Mouse (Mus musculus) midbrain, embryonic 12.5 days (tissue): Measurements from ENCODE around the gene Vdr. TPM values are rescaled to one million over a fixed set of nuclear protein-coding genes. Genes with fewer than 3 reads are reported as not detected.
A peak's percentile ranks its signal among the peaks of the same experiment; 100 is the strongest.

Source experiments
- ATAC-seq: fragments of 200-750 bp; cut with Nextera tagmentation; 2 replicates; pipeline ENCODE4 v1.8.0; 2017; ENCODE audit warnings: low read depth, moderate TSS enrichment, moderate library complexity; ENCODE audit not compliant: low FRiP score
- H3K27ac ChIP-seq: fragments of 300-500 bp; sonication (generic); replicated peaks from 2 replicates; pipeline ENCODE4 v1.5.1; 2016; ENCODE audit warnings: mild to moderate bottlenecking
- H3K27me3 ChIP-seq: fragments of 300-500 bp; sonication (generic); 2 replicates; pipeline ENCODE4 v1.6.1; 2016; ENCODE audit warnings: mild to moderate bottlenecking
- H3K36me3 ChIP-seq: fragments of 300-500 bp; sonication (generic); 2 replicates; pipeline ENCODE4 v1.6.1; 2016
- H3K4me1 ChIP-seq: fragments of 300-500 bp; sonication (generic); 2 replicates; pipeline ENCODE4 v1.6.1; 2016
- H3K4me2 ChIP-seq: fragments of 300-500 bp; sonication (generic); replicated peaks from 2 replicates; pipeline ENCODE4 v1.6.1; 2016; ENCODE audit warnings: mild to moderate bottlenecking, moderate library complexity
- H3K4me3 ChIP-seq: fragments of 300-500 bp; sonication (generic); 2 replicates; pipeline ENCODE4 v1.5.1; 2016; ENCODE audit warnings: mild to moderate bottlenecking
- H3K9ac ChIP-seq: fragments of 300-500 bp; sonication (generic); replicated peaks from 2 replicates; pipeline ENCODE4 v1.6.1; 2016; ENCODE audit warnings: mild to moderate bottlenecking, moderate library complexity
- H3K9me3 ChIP-seq: fragments of 300-500 bp; sonication (generic); 2 replicates; pipeline ENCODE4 v1.6.1; 2016; ENCODE audit warnings: mild to moderate bottlenecking
- WGBS: fragments of 180-500 bp; shearing (Covaris S2); methylation state at CpG from one replicate; pipeline ENCODE4 v1.1.7; 2016; 5-methylcytosine and 5-hydroxymethylcytosine counted together
- polyA plus RNA-seq: library from polyadenylated mRNA; unstranded; fragments of >200 nt; fragmentation: Nextera tagmentation; extraction: Ambion mirVana; gene quantifications from 2 replicates; pipeline ENCODE4 v1.2.1, GENCODE M21; 2016

The Vdr gene
- polyA plus RNA-seq, 1 experiment from 2014 or later: 0.24 TPM

DNA sequence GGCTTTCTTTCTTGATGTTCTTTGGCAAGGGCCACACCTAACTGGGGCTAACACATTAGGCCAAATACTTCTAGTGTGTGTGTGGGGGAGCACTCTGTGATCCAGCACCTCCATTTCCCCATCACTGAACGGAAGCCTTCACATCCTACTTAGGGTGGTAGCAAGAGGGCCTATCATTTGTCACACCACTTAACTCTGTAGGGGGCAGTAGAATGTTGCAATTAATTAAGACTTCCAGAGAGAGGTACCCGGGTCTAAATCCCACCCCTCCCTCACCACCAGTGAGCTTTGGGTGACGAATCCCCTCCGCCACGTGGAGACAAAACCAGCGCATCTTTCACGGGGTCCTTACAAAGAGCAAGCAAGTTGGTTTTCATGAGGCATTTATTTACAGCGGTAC lies 56.4 kb downstream of the Vdr start:
- Histone ChIP-seq H3K9ac (no peak overlapping the region), H3K27ac (no peak overlapping the region), H3K36me3 (no peaks in the 10 kb centered on the region), H3K4me3 (no peak overlapping the region), H3K27me3 (no peaks in the 10 kb centered on the region), H3K9me3 (no peaks in the 10 kb centered on the region), H3K4me1 (no peaks in the 10 kb centered on the region), H3K4me2 (no peak overlapping the region)
- ATAC-seq: no peak
- WGBS: 53% methylated on average over 8 of the region's 8 CpGs

DNA sequence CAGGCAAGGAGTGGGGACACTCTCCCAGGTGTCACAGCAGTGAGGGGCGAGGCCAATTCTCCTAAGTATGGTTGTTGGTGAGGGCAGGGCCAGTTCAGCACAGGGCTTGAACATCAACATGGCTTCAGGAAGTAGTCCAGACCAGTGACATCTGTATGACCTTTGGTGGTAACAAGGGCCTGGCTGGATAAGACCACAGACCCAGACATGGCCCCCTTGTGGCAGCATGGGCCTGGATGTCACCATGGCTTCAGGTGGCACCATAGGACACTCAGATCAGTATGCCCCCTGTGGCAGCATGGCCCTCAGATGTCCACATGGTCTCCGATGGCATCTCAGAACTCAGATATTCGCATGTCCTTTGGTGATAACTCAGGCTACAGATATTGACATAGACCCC lies 58.1 kb downstream of the Vdr start:
- Histone ChIP-seq H3K9ac (no peak overlapping the region), H3K36me3 (no peaks in the 10 kb centered on the region), H3K27me3 (no peaks in the 10 kb centered on the region; the same call in 1 of the 2 replicates), H3K4me3 (no peak overlapping the region), H3K27ac (no peak overlapping the region), H3K4me2 (no peak overlapping the region), H3K4me1 (no peaks in the 10 kb centered on the region), H3K9me3 (no peaks in the 10 kb centered on the region)
- no peak for ATAC-seq
- 98% methylated on average over 3 of the region's 3 CpGs for WGBS

DNA sequence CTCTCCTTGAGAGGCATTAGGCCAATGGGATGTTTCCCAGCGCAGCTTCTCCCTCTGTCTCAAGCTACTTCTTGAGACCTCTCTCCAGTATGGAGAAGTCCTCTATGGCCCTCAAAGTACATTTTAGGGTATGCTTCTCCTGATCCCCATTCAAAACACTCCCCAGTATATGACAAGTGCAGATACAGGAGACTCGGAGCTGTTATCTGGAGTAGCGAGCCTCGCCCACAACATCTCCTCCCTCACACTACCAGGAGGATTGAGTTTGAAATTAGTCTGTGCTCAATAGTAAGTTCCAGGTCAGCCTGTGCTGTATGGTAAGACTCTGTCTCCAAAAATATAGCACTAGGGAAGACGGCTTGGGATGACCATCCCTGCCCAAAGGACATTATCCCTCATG lies 59.4 kb downstream of the Vdr start:
- 85% methylated on average over 5 of the region's 5 CpGs for WGBS
- Histone ChIP-seq H3K9me3 (no peaks in the 10 kb centered on the region), H3K4me1 (no peaks in the 10 kb centered on the region), H3K4me3 (no peak overlapping the region), H3K9ac (no peak overlapping the region), H3K4me2 (no peak overlapping the region), H3K27ac (no peak overlapping the region), H3K36me3 (no peaks in the 10 kb centered on the region), H3K27me3 (no peaks in the 10 kb centered on the region; the same call in 1 of the 2 replicates)
- ATAC-seq: no peak

DNA sequence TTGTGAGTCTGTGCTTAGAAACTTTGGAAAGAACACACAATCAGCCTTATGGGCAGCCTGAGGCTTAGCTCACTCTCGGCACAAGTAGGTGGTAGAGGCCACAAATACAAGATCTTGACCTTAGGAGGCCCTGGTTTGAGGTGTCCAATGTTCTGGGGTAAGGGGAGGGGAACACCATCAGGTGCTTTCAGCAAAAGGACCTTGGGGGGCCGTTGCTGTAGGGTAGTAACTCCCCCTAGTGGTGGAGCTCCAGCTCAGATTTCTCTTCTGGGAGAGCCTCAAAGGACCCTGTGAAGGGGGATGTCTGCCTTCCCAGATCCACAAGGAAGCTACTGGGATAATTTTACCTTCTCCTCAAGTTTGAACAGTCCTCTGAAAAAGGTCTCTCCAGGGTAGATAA lies 60.0 kb downstream of the Vdr start:
- Histone ChIP-seq H3K9ac (no peak overlapping the region), H3K27me3 (no peaks in the 10 kb centered on the region; the same call in 1 of the 2 replicates), H3K4me2 (no peak overlapping the region), H3K4me3 (no peak overlapping the region), H3K27ac (no peak overlapping the region), H3K36me3 (no peaks in the 10 kb centered on the region), H3K9me3 (no peaks in the 10 kb centered on the region), H3K4me1 (no peaks in the 10 kb centered on the region)
- ATAC-seq: no peak
- WGBS: 19% methylated on average over 2 of the region's 2 CpGs

DNA sequence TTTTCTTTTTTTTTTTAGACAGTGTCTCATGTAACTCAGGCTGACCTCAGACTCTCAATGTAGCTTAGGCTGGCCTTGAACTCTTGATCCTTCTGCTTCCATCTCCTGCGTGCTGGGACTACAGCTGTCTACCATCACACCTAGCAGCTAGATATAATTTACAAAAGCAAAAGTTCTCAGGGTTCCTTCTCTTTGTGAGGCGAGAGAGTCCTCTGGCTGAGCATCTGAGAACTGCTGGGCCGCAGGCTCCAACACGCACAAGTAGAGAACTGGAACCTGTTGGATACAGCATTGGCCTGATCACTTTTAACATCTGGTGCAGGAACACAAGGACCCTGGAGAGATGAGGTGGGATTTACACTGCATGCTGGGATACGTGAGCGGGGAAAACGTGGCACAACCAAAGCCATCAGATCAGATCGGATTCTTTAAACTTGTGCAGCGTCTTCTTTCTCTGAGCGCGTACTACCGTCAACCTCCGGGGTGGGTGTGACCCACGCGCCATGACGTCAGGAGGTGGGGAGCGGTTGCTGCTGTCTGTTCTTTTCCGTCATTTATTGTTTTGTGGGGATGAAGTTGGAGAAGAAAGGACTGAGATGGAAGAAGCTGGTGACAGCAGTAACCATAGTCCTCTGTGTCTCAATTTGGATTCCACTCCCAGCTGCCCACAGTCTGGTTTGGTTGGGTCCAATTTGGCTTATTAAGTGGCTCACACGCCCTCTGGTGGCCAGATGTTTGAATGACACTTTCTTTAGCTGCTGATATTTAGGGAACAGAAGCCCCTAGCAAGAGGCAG lies 61.1 kb downstream of the Vdr start:
- Histone ChIP-seq H3K4me3 (peak overlapping the region; percentile 37), H3K4me2 (peak overlapping the region; percentile 63), H3K36me3 (no peaks in the 10 kb centered on the region), H3K9me3 (no peaks in the 10 kb centered on the region), H3K27ac (no peak overlapping the region), H3K4me1 (no peaks in the 10 kb centered on the region), H3K9ac (peak overlapping the region; percentile 41), H3K27me3 (no peaks in the 10 kb centered on the region; the same call in 1 of the 2 replicates)
- WGBS: 7% methylated on average over 19 of the region's 19 CpGs
- ATAC-seq: peak; percentile 58; the same call in 1 of the 2 replicates

DNA sequence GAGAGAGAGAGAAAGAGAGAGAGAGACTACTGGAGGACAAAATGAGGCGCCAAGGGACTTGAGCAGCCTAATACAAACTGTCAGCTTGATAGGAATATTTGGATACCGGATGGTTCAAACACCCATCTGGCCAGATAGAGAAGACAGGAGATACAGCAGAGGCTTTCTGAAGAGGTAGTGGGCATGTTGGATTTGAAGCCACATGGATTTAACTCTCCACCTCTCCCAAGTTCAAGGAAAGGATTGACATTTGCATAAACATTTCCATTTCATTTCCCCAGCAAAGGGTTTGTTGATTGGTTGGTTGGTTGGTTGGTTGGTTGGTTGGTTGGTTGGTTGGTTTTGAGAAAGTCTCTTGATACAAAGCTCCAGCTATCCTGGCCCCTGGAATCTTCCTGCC lies 62.6 kb downstream of the Vdr start:
- H3K9me3 ChIP-seq: no peaks in the 10 kb centered on the region
- H3K4me1 ChIP-seq: no peaks in the 10 kb centered on the region
- no peaks in the 10 kb centered on the region; the same call in 1 of the 2 replicates for H3K27me3 ChIP-seq
- H3K27ac ChIP-seq: no peak overlapping the region
- 97% methylated on average over 2 of the region's 2 CpGs for WGBS
- no peak for ATAC-seq
- H3K9ac ChIP-seq: no peak overlapping the region
- H3K4me2 ChIP-seq: no peak overlapping the region
- H3K36me3 ChIP-seq: no peaks in the 10 kb centered on the region
- H3K4me3 ChIP-seq: no peak overlapping the region

DNA sequence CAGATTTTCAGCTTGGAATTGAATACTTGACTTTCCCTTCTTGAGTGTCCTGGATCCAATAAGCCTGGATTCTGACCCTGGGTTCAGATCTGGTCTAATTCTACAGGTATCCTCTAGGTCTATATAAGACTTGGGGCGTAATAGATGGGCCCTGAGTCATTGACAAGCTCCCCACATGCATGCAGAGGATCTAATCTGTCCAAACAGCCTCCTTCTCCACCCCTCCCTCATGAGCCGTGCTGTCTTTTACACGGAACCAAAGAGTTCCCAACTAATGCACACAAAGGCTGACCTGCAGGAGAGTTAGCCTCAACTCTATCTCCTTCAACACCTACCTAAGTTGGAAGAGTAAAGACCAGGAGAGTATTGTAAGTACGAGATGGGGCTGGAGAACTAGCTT lies 63.1 kb downstream of the Vdr start:
- no peak for ATAC-seq
- WGBS: 88% methylated on average over 4 of the region's 4 CpGs
- H3K27ac ChIP-seq: no peak overlapping the region

DNA sequence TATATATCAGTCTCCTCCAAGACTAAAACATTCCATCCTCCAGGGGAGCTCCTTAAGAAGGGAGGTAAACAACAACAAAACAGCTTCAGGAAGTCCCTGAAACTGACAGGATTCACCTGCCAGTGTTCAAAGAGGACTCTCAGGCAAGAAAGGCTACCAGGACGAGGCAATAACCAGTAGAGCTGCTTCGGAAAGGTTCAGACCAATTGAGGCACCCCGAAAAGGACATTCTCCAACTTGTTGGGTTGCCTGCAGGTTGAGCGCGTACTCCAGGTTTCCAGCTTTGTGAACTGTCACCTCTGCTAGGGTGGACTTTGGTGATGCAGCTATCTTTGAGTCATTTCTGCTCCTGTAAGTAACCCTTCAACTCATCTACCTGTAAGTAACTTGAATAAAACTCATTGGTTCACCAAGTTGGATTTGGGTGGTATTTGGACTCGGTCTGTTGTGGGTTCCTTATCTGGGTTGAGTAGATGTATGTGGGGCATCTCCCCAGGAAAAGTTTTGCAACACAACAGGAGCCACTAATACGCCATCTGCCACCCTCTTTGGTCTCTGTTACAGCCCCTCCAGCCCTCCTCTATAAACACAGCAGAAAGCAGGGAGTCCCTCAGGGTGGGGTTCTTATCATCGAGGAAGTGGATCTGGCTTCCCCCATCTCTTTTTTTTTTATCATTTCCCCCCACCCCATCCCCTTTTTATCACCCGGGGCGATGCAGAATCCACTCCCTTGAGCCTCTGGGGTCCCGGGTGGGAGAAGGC lies 64.1 kb downstream of the Vdr start:
- Histone ChIP-seq H3K9me3 (no peaks in the 10 kb centered on the region), H3K4me1 (no peaks in the 10 kb centered on the region), H3K36me3 (no peaks in the 10 kb centered on the region), H3K4me2 (no peak overlapping the region), H3K27me3 (no peaks in the 10 kb centered on the region; the same call in 1 of the 2 replicates), H3K4me3 (no peak overlapping the region), H3K27ac (no peak overlapping the region), H3K9ac (no peak overlapping the region)
- no peak for ATAC-seq
- WGBS: 86% methylated on average over 11 of the region's 11 CpGs

More for the DNA sequence above, 63.1 kb downstream of the Vdr start:
- no peaks in the 10 kb centered on the region for H3K4me1 ChIP-seq
- no peaks in the 10 kb centered on the region for H3K36me3 ChIP-seq
- H3K27me3 ChIP-seq: no peaks in the 10 kb centered on the region; the same call in 1 of the 2 replicates
- H3K4me2 ChIP-seq: no peak overlapping the region
- no peak overlapping the region for H3K9ac ChIP-seq
- no peaks in the 10 kb centered on the region for H3K9me3 ChIP-seq
- no peak overlapping the region for H3K4me3 ChIP-seq

DNA sequence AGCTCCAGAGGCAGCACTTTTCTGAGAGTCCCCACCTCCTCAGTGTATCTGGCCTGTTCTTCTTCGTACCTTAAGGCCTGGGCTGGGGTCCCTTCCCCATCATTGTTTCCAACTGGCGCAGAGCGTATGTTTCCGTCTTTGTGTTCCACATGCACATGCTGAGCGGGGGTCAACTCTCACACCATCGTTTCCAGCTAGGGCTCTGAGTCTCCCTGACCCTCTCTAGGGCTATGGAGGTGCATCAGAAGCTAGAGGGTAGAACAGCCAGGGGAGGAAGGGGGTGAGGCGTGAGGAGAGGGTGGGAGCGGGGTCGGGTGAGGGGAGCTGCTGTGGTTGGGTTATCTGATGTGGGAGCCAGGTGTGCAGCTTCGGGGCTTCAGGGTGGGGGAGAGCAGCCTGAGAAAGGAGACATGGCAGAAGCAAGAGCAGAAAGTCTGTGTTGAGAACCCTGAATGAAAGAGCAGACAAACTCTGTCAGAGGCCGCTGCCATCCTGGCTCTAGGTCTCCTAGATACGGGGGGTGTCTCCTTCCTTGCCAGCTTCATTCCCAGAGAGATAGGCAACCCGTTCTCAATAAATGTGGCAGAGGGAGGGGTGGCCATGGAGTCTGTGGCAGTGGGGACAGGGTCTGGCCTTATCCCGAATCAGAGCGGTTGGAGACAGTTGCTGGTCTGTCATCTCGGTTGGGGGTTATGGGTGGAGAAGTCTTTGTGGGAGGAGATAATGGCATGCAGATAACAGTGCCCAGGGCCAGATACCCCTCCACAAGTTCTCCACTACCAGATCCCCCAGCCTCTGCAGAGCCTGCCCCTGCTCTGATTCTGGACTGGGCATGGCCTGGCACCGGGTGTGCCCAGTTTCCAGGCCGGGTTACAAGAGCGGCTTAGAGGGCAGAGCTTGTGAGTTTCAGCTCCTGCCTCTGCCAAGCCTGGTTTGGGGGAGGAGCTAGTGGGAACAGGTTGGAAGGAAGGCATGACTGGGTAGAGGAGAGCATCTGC lies 66.1 kb downstream of the Vdr start, which contains the start of gene Hdac7:
TSS of gene Hdac7 (minus strand) at position 466 of the 998 bp plus-strand sequence.
- no peak for ATAC-seq
- Histone ChIP-seq H3K9ac (no peak within 1 kb of the TSS), H3K4me3 (no peak within 1 kb of the TSS), H3K36me3 (no peaks in the 10 kb centered on the region), H3K4me2 (no peak within 1 kb of the TSS), H3K9me3 (no peaks in the 10 kb centered on the region), H3K27ac (no peak within 1 kb of the TSS), H3K27me3 (peaks cover 3% of the 10 kb centered on the region; the same call in 1 of the 2 replicates), H3K4me1 (no peaks in the 10 kb centered on the region)
- 74% methylated on average over 19 of the region's 19 CpGs for WGBS

DNA sequence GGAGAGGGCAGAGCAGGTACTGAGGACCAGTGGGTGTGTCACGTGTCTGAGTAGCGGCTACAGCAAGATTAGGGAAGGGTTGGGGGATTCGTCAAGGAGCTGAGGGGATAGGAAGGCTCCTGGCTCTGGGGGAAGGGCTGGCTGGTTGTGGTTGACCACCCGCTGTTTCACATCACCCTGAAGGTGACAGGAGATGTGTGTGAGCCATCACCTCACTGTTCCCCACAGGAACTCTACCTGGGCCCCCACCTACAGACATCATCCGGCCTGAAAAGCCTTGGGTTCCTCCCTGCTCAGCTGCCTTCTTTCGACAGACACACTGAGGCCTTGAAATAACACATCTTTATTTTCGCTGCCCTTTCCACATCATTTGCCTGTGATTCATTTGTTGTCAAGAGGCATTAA lies 67.2 kb downstream of the Vdr start:
- Histone ChIP-seq H3K9me3 (no peaks in the 10 kb centered on the region), H3K36me3 (no peaks in the 10 kb centered on the region), H3K4me2 (no peak overlapping the region), H3K27me3 (peaks cover 3% of the 10 kb centered on the region), H3K27ac (no peak overlapping the region), H3K4me3 (no peak overlapping the region), H3K9ac (no peak overlapping the region), H3K4me1 (no peaks in the 10 kb centered on the region)
- WGBS: 78% methylated on average over 7 of the region's 7 CpGs
- no peak for ATAC-seq

DNA sequence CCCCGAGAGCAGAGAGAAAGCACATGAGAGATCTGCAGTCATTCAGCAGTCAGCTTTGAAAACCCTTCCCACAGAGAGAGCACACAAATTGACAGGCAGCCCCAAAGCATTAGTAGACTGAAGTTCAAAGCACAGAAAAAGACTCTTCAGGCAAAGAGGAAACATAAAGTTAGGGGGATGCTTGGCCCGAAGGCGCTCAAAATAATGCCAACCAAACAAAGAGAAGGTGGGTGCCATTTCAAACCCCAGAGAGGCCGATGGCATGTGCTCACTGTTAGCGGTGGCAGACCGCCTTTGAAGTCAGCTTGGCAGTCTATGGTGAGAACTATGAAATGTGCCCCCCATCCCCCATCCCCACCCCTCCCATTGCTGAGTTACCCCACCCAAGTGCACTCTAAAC lies 68.4 kb downstream of the Vdr start:
- no peaks in the 10 kb centered on the region for H3K9me3 ChIP-seq
- H3K27ac ChIP-seq: no peak overlapping the region
- 90% methylated on average over 6 of the region's 6 CpGs for WGBS
- no peak overlapping the region for H3K4me2 ChIP-seq
- ATAC-seq: no peak
- no peak overlapping the region for H3K4me3 ChIP-seq
- peaks cover 3% of the 10 kb centered on the region for H3K27me3 ChIP-seq
- H3K36me3 ChIP-seq: no peaks in the 10 kb centered on the region
- H3K4me1 ChIP-seq: peaks cover 3% of the 10 kb centered on the region; the same call in 1 of the 2 replicates
- H3K9ac ChIP-seq: no peak overlapping the region
